Mouse (Mus musculus): ENCODE data around the gene Spatc1l.

Spatc1l gene

GRCm38 (mm10) chr10:76596338-76596737 lies 34.3 kb downstream of the Spatc1l start:
- DNase-seq (ENCODE audit: low spot score in 2 of 2): no peak

GRCm38 (mm10) chr10:76602690-76603089 lies 40.6 kb downstream of the Spatc1l start:
- no peak for DNase-seq (ENCODE audit: low spot score in 2 of 2)

- no peak for DNase-seq (ENCODE audit: low spot score in 2 of 2)
Observed at GRCm38 (mm10) chr10:76612473-76612872, 50.4 kb downstream of the Spatc1l start.
